Mouse (Mus musculus) midbrain, embryonic 16.5 days (tissue): ENCODE measurements at regions not wholly inside any gene's neighbourhood (a gene's known extent, or its start where the extent isn't known, plus 50 kb on each side); places are given as distances from the start of the nearest gene placed in this dataset.

ENCODE experiments used
- ATAC-seq: fragments of 200-750 bp; cut with Nextera tagmentation; 2 replicates; pipeline ENCODE4 v1.8.0; 2017; ENCODE audit warnings: moderate TSS enrichment
- H3K27ac ChIP-seq: fragments of 300-500 bp; sonication (generic); 2 replicates; pipeline ENCODE4 v1.5.1; 2014; ENCODE audit warnings: mild to moderate bottlenecking, low read length, mixed read lengths
- H3K27me3 ChIP-seq: fragments of 300-500 bp; sonication (generic); 2 replicates; pipeline ENCODE4 v1.6.1; 2014; ENCODE audit warnings: low read depth, low read length, mixed read lengths; ENCODE audit not compliant: control insufficient read depth, insufficient read depth
- H3K36me3 ChIP-seq: fragments of 300-500 bp; sonication (generic); 2 replicates; pipeline ENCODE4 v1.6.1; 2014; ENCODE audit warnings: mild to moderate bottlenecking, low read length, moderate library complexity, mixed read lengths; ENCODE audit not compliant: control insufficient read depth, insufficient read depth
- H3K4me1 ChIP-seq: fragments of 300-500 bp; sonication (generic); 2 replicates; pipeline ENCODE4 v1.6.1; 2014; ENCODE audit warnings: mild to moderate bottlenecking, low read length, mixed read lengths; ENCODE audit not compliant: control insufficient read depth, insufficient read depth
- H3K4me2 ChIP-seq: fragments of 300-500 bp; sonication (generic); 2 replicates; pipeline ENCODE4 v1.6.1; 2014; ENCODE audit warnings: mild to moderate bottlenecking, low read length, mixed read lengths
- H3K4me3 ChIP-seq: fragments of 300-500 bp; sonication (generic); 2 replicates; pipeline ENCODE4 v1.5.1; 2014; ENCODE audit warnings: low read depth, mild to moderate bottlenecking, low read length, moderate library complexity, mixed read lengths
- H3K9ac ChIP-seq: fragments of 300-500 bp; sonication (generic); 2 replicates; pipeline ENCODE4 v1.6.1; 2014; ENCODE audit warnings: low read depth, low read length, mixed read lengths
- H3K9me3 ChIP-seq: fragments of 300-500 bp; sonication (generic); replicated peaks from 2 replicates; pipeline ENCODE4 v1.6.1; 2014; ENCODE audit warnings: mild to moderate bottlenecking, low read length, mixed read lengths; ENCODE audit not compliant: control insufficient read depth, poor library complexity, severe bottlenecking
- WGBS: fragments of 180-500 bp; shearing (Covaris S2); extraction: QIAGEN DNeasy Blood & Tissue Kit; methylation state at CpG from one replicate; pipeline ENCODE4 v1.1.7; 2014; 5-methylcytosine and 5-hydroxymethylcytosine counted together

DNA sequence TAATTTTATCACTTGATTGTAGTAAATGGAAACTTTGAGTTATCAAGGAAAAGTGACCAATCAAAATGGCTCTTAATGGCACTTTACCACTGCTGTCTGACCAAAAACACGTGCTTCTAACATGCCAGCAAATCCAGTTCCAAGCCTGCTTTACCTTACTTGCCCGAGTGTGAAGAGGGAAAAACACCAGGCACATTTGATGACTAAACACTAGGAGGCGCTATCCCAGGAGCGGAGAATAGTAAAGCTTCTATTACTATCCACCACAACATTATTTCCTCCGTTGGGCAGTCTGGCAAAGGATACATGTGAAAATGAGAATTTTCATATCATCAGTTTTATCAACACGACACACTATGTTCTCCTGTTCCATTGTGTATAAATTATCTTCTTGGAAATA, 647.7 kb downstream of the Psat1 start:
- no peak overlapping the region for H3K27ac ChIP-seq
- WGBS, result 44% methylated on average over 6 of the region's 6 CpGs
- no peak overlapping the region for H3K4me2 ChIP-seq
- ATAC-seq, result no peak
- no peak overlapping the region for H3K4me3 ChIP-seq
- H3K4me1 ChIP-seq, result no peaks in the 10 kb centered on the region
- H3K36me3 ChIP-seq, result no peaks in the 10 kb centered on the region
- H3K9ac ChIP-seq, result no peak overlapping the region
- no peaks in the 10 kb centered on the region for H3K9me3 ChIP-seq
- H3K27me3 ChIP-seq, result no peaks in the 10 kb centered on the region; the same call in 1 of the 2 replicates

DNA sequence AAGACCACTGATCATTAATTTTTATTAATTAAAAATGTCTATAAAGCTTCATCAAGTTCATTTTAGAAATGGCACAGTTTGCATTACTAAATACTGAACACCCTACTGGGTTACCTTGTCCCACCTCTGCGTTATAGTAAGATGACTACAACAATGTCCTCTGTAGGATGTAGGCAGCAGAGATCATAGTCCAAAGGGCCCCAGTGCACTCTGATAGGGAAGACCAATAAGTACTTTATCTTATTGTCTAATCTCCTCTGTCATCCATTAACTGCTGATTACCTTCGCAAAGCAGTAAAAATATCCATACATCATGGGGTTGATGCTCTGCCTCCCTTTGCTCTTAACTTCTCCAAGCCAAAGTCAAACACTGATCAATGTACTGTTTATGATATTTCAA, 662.1 kb downstream of the Psat1 start:
- no peak overlapping the region for H3K9ac ChIP-seq
- no peaks in the 10 kb centered on the region for H3K27me3 ChIP-seq
- no peak for ATAC-seq
- 93% methylated on average over 2 of the region's 2 CpGs for WGBS
- H3K36me3 ChIP-seq, result no peaks in the 10 kb centered on the region
- H3K27ac ChIP-seq, result no peak overlapping the region
- H3K9me3 ChIP-seq, result no peaks in the 10 kb centered on the region
- no peaks in the 10 kb centered on the region for H3K4me1 ChIP-seq
- H3K4me2 ChIP-seq, result no peak overlapping the region
- no peak overlapping the region for H3K4me3 ChIP-seq

GRCm38 (mm10) chr19:15242781-15243180, 644.9 kb upstream of the Tle4 start:
- Histone ChIP-seq H3K36me3 (no peaks in the 10 kb centered on the region), H3K27me3 (no peaks in the 10 kb centered on the region), H3K4me2 (no peak overlapping the region), H3K9me3 (no peaks in the 10 kb centered on the region), H3K4me3 (no peak overlapping the region), H3K9ac (no peak overlapping the region), H3K4me1 (no peaks in the 10 kb centered on the region), H3K27ac (no peak overlapping the region)
- WGBS, result 41% methylated on average over 3 of the region's 3 CpGs
- ATAC-seq, result no peak

DNA sequence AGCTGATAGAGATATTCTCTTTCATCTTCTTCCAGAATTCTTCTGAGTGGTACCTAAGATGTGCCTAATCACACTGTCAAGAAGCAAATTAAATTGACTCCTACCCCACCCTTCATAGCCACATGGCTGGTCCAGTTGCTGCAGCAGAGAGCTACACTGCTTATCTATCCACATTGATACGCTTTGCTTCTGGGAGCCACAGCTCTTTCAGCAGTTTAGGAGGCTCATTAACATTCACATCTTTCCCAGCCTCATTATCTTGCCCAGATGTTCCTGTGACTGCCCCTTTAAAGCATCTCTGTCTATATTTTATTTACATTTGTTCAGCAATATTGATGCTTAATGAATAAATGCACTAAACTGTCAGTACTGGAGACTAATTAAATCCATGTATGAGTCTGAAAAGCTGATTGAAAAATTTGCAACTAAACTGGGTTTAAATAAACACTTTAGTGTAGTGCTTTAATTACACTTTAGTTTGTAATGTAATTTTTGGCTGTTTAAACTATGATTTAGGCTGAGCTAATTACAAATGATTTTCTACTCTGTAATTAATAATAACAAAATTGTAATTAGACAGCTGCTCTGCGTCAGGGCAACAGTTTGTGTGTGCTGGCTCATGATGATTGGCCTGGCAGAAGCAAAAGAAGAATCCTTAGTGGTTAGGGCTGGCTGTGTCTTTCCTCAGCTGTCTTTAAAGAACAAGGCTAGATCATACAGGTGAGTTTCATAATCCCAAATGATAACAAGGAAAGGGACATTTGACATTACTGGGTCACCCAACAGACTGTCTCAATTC, 632.5 kb upstream of the Tle4 start:
- Histone ChIP-seq H3K9me3 (no peaks in the 10 kb centered on the region; the same call in none of the 2 replicates), H3K4me1 (peaks cover 5% of the 10 kb centered on the region; the same call in 1 of the 2 replicates), H3K27ac (no peak overlapping the region), H3K9ac (no peak overlapping the region), H3K36me3 (no peaks in the 10 kb centered on the region), H3K27me3 (no peaks in the 10 kb centered on the region), H3K4me3 (no peak overlapping the region), H3K4me2 (no peak overlapping the region)
- peak; percentile 66 for ATAC-seq
- 51% methylated on average over 2 of the region's 2 CpGs for WGBS

- Histone ChIP-seq H3K9me3 (no peaks in the 10 kb centered on the region), H3K27me3 (no peaks in the 10 kb centered on the region; the same call in 1 of the 2 replicates), H3K27ac (no peak overlapping the region), H3K4me2 (no peak overlapping the region), H3K4me1 (0 out of 2 replicates have a peak, but pooled peaks cover 2% of the 10 kb centered on the region), H3K9ac (no peak overlapping the region), H3K36me3 (no peaks in the 10 kb centered on the region), H3K4me3 (no peak overlapping the region)
- WGBS, result 80% methylated on average over 3 of the region's 3 CpGs
- no peak for ATAC-seq
These were observed 619.5 kb upstream of the Tle4 start for GRCm38 (mm10) chr19:15217387-15217786.

- WGBS, result 71% methylated on average over 3 of the region's 3 CpGs
- Histone ChIP-seq H3K36me3 (no peaks in the 10 kb centered on the region), H3K27ac (no peak overlapping the region), H3K4me2 (no peak overlapping the region), H3K9ac (no peak overlapping the region), H3K9me3 (no peaks in the 10 kb centered on the region), H3K27me3 (no peaks in the 10 kb centered on the region; the same call in 1 of the 2 replicates), H3K4me3 (no peak overlapping the region), H3K4me1 (0 out of 2 replicates have a peak, but pooled peaks cover 2% of the 10 kb centered on the region)
- ATAC-seq, result no peak
These were observed 616.8 kb upstream of the Tle4 start for GRCm38 (mm10) chr19:15214651-15215050.

GRCm38 (mm10) chr19:15212881-15213280, 615.0 kb upstream of the Tle4 start:
- no peaks in the 10 kb centered on the region for H3K9me3 ChIP-seq
- H3K4me3 ChIP-seq, result no peak overlapping the region
- H3K4me2 ChIP-seq, result no peak overlapping the region
- ATAC-seq, result no peak
- 0 out of 2 replicates have a peak, but pooled peaks cover 2% of the 10 kb centered on the region for H3K4me1 ChIP-seq
- no peaks in the 10 kb centered on the region; the same call in 1 of the 2 replicates for H3K27me3 ChIP-seq
- H3K27ac ChIP-seq, result no peak overlapping the region
- no peaks in the 10 kb centered on the region for H3K36me3 ChIP-seq
- H3K9ac ChIP-seq, result no peak overlapping the region
- 28% methylated on average over 5 of the region's 5 CpGs for whole genome bisulfite sequencing

- no peaks in the 10 kb centered on the region for H3K36me3 ChIP-seq
- H3K27ac ChIP-seq, result no peak overlapping the region
- H3K4me2 ChIP-seq, result no peak overlapping the region
- no peaks in the 10 kb centered on the region for H3K9me3 ChIP-seq
- ATAC-seq, result no peak
- no peak overlapping the region for H3K4me3 ChIP-seq
- H3K4me1 ChIP-seq, result peaks cover 9% of the 10 kb centered on the region; the same call in 1 of the 2 replicates
- no peaks in the 10 kb centered on the region for H3K27me3 ChIP-seq
- 89% methylated on average over 1 of the region's 1 CpGs for WGBS
- H3K9ac ChIP-seq, result no peak overlapping the region
These were observed 605.2 kb upstream of the Tle4 start for GRCm38 (mm10) chr19:15203039-15203438.

- Histone ChIP-seq H3K9ac (no peak overlapping the region), H3K4me3 (no peak overlapping the region), H3K36me3 (no peaks in the 10 kb centered on the region), H3K4me2 (no peak overlapping the region), H3K4me1 (peaks cover 9% of the 10 kb centered on the region; the same call in 1 of the 2 replicates), H3K9me3 (no peaks in the 10 kb centered on the region), H3K27me3 (no peaks in the 10 kb centered on the region), H3K27ac (no peak overlapping the region)
- 11% methylated on average over 3 of the region's 3 CpGs for WGBS
- 0 out of 2 replicates have a peak, but pooled peaks have one; percentile 32 for ATAC-seq
These were observed 603.4 kb upstream of the Tle4 start for GRCm38 (mm10) chr19:15201262-15201661.
